Mouse (Mus musculus): Measurements from ENCODE around the gene Trpv5.

DNA sequence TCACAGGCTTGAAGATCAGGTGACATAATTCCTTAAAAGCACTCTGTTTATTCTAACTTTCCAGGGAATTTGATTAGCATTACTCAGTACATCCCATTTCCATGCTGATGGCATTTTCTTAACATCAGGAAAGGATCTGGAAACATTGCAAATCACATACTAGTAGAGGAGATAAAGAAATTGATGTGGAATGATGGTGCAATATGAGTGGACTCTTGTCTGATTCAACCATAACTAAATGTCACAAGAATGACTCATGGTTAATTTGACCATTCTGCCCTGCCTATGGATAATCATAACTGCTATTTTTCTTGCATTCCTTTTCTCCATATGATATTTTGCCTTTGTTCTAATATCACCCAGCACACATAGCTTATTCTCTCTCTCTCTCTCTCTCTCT, 11.6 kb upstream of the Trpv5 start:
- TF ChIP-seq POLR2A (IDR thresholded peaks at IDR 0.05; ENCODE audit: low read depth, low read length) = no peak
- TF ChIP-seq CTCF (IDR thresholded peaks at IDR 0.05; ENCODE audit: borderline replicate concordance, insufficient read depth, low read length) = no peak

Measured in embryonic fibroblast, embryonic 13.5 days (primary cell).